Mouse (Mus musculus) E14TG2a.4 (cell line): ENCODE measurements at regions not wholly inside any gene's neighbourhood (a gene's known extent, or its start where the extent isn't known, plus 50 kb on each side); places are given as distances from the start of the nearest gene placed in this dataset.

Experiments used
- CTCF ChIP-seq: conservative IDR thresholded peaks from 2 replicates; pipeline ENCODE4 v1.5.1; 2014; ENCODE audit warnings: low read length
- NANOG ChIP-seq: IDR thresholded peaks from 2 replicates; pipeline ENCODE4 v1.6.1; 2014; ENCODE audit warnings: borderline replicate concordance, low read length, mixed read lengths
- POU5F1 ChIP-seq: IDR thresholded peaks from 2 replicates; pipeline ENCODE4 v1.6.1; 2014; ENCODE audit warnings: low read length, borderline replicate concordance

GRCm38 (mm10) chr12:12590753-12591291 lies 328.9 kb downstream of the Fam49a start:
- TF ChIP-seq CTCF (no peak), POU5F1 (no peak), NANOG (no peak)
